Mouse (Mus musculus) stomach, postnatal 0 days (tissue): ENCODE data around the gene Plppr4.

ENCODE experiments used
- CTCF ChIP-seq: IDR thresholded peaks from 2 replicates; pipeline ENCODE4 v1.5.1; 2016; ENCODE audit warnings: antibody characterized with exemption, low read depth, mild to moderate bottlenecking, moderate library complexity
- EP300 ChIP-seq: optimal IDR thresholded peaks from 2 replicates; pipeline ENCODE3; 2016; ENCODE audit warnings: antibody characterized with exemption

- TF ChIP-seq EP300 (no peak), CTCF (no peak)
Measured at GRCm38 (mm10) chr3:117313339-117313738, 47.3 kb downstream of the Plppr4 start.
